Mouse (Mus musculus): ENCODE results near the gene Nos1ap. TPM values are rescaled to one million over a fixed set of nuclear protein-coding genes. Genes with fewer than 3 reads are reported as not detected.

The Nos1ap gene
- polyA plus RNA-seq, 1 experiment from 2014 or later = 25.1 TPM

DNA sequence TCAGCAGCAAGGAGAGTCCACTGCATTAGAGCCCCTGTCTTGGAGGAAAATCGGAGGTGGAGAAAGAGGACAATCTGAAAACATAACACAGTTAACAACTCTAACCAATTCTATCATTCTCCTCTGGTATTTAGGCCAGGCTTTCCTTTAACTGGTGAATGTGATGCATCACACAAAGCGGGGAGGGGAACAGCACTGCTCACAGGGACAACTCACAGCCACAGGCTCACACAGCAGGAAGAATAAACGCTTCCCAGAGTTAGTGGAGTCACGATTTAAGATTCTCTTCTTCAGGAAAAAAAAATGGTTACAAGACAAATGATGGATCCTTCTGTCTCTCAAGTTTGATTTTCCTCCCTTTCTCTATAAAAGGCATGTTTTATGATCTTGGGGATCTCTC, 187.0 kb downstream of the Nos1ap start:
- H3K4me1 ChIP-seq = peaks cover 63% of the 10 kb centered on the region
- peaks cover 3% of the 10 kb centered on the region; the same call in 1 of the 2 replicates for H3K36me3 ChIP-seq
- DNase-seq (ENCODE audit: low spot score) = no peak
- 55% methylated on average over 4 of the region's 4 CpGs for WGBS
- no peaks in the 10 kb centered on the region for H3K27me3 ChIP-seq (ENCODE audit: insufficient read depth, poor library complexity, severe bottlenecking)
- no peaks in the 10 kb centered on the region for H3K9me3 ChIP-seq
- peak overlapping the region; percentile 49 for H3K27ac ChIP-seq
- no peak overlapping the region for H3K4me3 ChIP-seq

DNA sequence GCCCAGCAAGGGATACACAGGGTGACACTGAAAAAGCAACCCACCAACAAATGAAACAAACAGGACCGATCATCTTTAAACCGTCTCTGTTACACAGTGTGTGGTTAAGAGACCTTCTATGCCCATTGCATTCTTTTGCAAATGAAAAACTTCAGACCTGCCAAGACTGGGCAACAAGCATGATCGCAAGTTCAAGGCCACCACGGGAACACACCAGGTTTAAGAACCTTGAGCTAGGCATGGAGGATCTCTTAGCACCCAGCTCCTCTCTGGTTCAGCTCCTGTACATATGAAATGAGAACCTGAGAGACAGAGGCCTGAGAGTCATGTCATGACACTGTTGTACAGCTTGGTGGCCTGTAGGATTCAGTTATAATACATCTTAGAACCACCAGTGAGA, 190.8 kb downstream of the Nos1ap start:
- H3K4me1 ChIP-seq = peaks cover 58% of the 10 kb centered on the region
- 92% methylated on average over 4 of the region's 4 CpGs for WGBS
- no peaks in the 10 kb centered on the region for H3K9me3 ChIP-seq
- H3K4me3 ChIP-seq = no peak overlapping the region
- peaks cover 3% of the 10 kb centered on the region; the same call in 1 of the 2 replicates for H3K36me3 ChIP-seq
- H3K27ac ChIP-seq = no peak overlapping the region
- DNase-seq (ENCODE audit: low spot score) = no peak
- H3K27me3 ChIP-seq (ENCODE audit: insufficient read depth, poor library complexity, severe bottlenecking) = no peaks in the 10 kb centered on the region

DNA sequence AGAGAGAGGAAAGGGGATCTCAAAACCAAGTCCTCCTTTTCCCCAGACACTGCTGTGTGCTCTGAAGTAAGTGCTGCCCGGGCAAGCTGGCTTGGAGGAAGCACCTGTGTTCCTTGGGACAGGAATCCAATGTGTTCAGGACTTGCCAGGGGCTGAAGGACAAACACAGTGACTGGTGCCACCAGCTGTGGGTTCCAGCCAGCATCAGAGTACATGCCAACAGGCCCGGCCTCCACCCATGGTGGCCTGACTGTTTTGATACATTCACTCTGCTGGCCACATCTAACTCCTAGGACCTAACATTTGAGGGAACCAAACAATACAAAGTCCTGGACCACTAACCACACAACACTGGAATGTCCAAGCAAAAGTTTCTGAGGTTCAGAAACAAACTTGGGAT, 194.6 kb downstream of the Nos1ap start:
- H3K9me3 ChIP-seq = no peaks in the 10 kb centered on the region
- H3K36me3 ChIP-seq = peaks cover 3% of the 10 kb centered on the region; the same call in 1 of the 2 replicates
- peaks cover 30% of the 10 kb centered on the region for H3K4me1 ChIP-seq
- 89% methylated on average over 2 of the region's 2 CpGs for WGBS
- no peak overlapping the region for H3K4me3 ChIP-seq
- H3K27ac ChIP-seq = no peak overlapping the region
- H3K27me3 ChIP-seq (ENCODE audit: insufficient read depth, poor library complexity, severe bottlenecking) = no peaks in the 10 kb centered on the region
- no peak for DNase-seq (ENCODE audit: low spot score)

DNA sequence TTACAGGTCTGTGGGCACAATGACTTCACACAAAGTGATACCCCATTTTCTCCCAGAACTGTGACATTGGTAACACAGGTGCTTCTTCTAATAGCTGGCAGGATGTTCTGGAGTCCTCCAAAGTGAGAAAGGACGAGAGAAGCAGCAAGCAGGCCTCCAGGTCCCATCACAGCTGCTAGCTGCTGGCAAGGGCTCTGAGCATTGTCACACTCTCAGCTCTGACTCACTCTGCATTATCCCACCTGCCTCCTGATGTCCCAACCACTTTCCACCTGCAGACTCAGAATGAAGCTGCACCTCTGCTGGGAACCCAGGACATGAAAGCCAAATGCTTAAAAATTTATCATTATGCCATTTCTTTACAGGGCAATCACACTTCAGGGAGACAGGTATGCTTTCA, 195.0 kb downstream of the Nos1ap start:
- H3K27ac ChIP-seq = no peak overlapping the region
- WGBS = 31% methylated on average over 1 of the region's 1 CpGs

DNA sequence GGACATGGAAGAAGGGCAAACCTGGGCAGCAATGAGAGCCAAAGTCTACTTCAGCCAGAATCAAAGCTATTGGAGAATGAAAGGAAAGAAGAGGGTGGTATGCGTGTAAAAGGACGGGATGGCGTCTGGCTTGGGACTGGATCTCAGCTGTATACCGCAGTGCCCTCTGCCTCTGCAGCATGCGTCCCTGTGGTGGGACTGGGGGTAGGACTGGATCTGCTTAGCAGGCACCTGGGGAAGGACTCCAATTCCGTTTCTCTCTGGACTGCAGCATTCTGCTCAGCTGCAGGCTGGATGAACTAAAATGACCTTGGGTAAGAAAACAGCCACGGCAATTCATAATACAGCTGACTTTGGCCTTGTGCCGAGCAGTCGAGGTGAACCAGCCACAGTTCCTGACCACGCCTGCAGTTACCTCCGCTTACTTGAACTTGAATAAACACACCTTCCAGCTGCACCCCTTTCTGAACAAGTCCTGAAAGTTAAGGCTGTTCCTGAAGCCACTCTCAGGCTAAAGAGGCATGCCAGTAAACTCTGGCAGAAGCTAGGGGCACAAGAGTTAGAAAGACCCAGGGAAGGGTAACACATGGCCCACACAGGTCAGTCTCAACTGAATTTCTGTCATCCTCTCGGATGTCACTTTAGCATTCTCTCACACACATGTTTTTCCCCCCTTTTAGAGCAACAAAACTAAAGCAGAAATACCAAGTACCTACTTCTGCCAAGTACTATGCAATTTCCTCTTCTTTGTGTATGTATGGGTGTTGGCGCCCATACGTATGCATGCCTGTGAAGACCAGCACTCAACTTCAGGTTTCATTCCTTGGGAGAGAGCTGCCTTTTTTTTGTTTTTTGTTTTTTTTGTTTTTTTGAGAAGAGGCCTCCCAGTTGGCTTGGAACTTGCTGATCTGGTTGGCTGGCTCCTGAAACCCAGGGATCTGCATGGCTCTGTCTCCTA, 196.6 kb downstream of the Nos1ap start:
- Histone ChIP-seq H3K27ac (no peak overlapping the region), H3K27me3 (ENCODE audit: insufficient read depth, poor library complexity, severe bottlenecking) (no peaks in the 10 kb centered on the region), H3K36me3 (peaks cover under 1% of the 10 kb centered on the region; the same call in 1 of the 2 replicates), H3K4me1 (peaks cover 28% of the 10 kb centered on the region), H3K4me3 (no peak overlapping the region), H3K9me3 (no peaks in the 10 kb centered on the region)
- 82% methylated on average over 14 of the region's 14 CpGs for WGBS
- no peak for DNase-seq (ENCODE audit: low spot score)

More for the DNA sequence above, 195.0 kb downstream of the Nos1ap start:
- Histone ChIP-seq H3K4me3 (no peak overlapping the region), H3K36me3 (peaks cover 3% of the 10 kb centered on the region; the same call in 1 of the 2 replicates), H3K27me3 (ENCODE audit: insufficient read depth, poor library complexity, severe bottlenecking) (no peaks in the 10 kb centered on the region), H3K4me1 (peaks cover 28% of the 10 kb centered on the region), H3K9me3 (no peaks in the 10 kb centered on the region)
- no peak for DNase-seq (ENCODE audit: low spot score)

DNA sequence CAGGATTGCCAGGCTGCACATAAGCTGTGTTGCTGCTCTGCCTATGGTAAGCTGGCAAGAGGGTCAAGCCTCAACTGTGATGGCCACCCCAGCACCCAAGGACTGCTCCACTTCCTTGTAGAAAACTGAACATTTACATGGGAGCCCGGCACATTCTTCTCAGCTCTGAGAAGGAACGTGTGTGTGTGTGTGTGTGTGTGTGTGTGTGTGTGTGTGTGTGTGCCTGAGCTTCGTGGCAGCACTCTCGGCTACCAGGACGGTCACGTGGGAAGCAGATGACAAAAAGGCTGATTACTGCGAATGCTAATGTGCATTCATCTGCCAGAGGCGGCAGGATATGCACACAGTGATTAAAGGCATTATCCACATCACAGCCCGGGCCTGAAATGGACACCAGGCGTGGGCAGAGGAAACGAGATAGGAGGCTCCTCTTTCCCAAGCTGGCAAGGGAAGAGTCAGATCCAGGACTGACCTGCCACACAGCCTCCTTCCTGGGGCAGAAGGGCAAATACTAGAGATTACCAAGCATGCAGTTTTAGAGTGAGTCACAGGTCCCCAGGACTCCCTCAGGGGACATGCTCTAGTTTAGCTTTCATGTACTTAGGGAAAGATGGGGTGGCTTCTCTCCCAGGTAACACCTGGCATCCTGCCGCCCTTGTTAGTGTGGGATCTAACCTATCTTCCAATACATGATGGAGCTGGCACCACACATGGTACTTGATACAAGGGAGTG, 202.3 kb downstream of the Nos1ap start:
- DNase-seq (ENCODE audit: low spot score) = peak; percentile 76
- peaks cover 17% of the 10 kb centered on the region for H3K4me1 ChIP-seq

DNA sequence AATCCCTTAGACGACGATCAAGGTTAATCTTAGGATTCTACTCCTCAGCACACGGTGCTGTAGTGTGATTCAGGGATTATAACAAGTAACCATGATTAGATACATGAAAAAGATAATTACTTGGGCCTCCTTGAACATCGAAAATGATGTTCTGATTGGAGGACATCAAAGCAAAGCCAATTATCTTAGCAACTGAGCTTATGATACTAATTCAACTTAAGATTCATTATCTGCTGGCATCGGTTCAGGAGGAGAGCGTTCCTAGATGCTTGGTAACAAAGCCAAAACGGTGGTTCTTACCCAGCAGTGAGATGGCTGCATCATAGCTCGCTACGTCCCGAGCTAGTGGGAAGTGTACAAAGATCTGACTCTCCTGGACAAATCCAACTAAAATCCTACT, 204.2 kb downstream of the Nos1ap start:
- Histone ChIP-seq H3K36me3 (no peaks in the 10 kb centered on the region), H3K4me1 (peaks cover 26% of the 10 kb centered on the region), H3K9me3 (no peaks in the 10 kb centered on the region), H3K4me3 (no peak overlapping the region), H3K27me3 (ENCODE audit: insufficient read depth, poor library complexity, severe bottlenecking) (no peaks in the 10 kb centered on the region), H3K27ac (no peak overlapping the region)
- 84% methylated on average over 10 of the region's 10 CpGs for WGBS
- no peak for DNase-seq (ENCODE audit: low spot score)

More for the DNA sequence above, 202.3 kb downstream of the Nos1ap start:
- Histone ChIP-seq H3K36me3 (no peaks in the 10 kb centered on the region), H3K27ac (peak overlapping the region; percentile 4; the same call in 1 of the 2 replicates), H3K9me3 (no peaks in the 10 kb centered on the region), H3K4me3 (no peak overlapping the region), H3K27me3 (ENCODE audit: insufficient read depth, poor library complexity, severe bottlenecking) (no peaks in the 10 kb centered on the region)
- 49% methylated on average over 12 of the region's 12 CpGs for WGBS

DNA sequence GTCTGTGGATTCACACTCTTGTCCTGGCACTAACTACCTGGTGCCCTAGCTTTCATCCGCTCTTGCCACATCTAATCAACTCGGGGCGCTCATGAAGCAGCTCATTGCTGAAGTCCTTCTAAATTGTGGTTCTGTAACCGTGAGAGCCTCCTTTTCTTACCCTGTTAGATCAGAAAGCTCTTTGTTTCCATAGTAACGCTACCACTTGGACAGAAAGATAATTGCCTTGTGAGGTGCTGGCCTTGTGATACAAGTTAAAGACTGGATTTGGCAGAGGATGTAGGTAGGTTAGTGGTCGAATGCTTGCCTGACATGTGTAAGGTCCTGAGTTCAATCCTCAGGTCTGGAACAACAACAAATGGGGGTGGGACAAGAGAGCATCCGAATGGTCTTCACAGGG, 206.1 kb downstream of the Nos1ap start:
- 87% methylated on average over 7 of the region's 7 CpGs for WGBS
- Histone ChIP-seq H3K4me1 (peaks cover 26% of the 10 kb centered on the region), H3K9me3 (no peaks in the 10 kb centered on the region), H3K27ac (no peak overlapping the region), H3K27me3 (ENCODE audit: insufficient read depth, poor library complexity, severe bottlenecking) (no peaks in the 10 kb centered on the region), H3K36me3 (no peaks in the 10 kb centered on the region), H3K4me3 (no peak overlapping the region)
- DNase-seq (ENCODE audit: low spot score) = no peak

DNA sequence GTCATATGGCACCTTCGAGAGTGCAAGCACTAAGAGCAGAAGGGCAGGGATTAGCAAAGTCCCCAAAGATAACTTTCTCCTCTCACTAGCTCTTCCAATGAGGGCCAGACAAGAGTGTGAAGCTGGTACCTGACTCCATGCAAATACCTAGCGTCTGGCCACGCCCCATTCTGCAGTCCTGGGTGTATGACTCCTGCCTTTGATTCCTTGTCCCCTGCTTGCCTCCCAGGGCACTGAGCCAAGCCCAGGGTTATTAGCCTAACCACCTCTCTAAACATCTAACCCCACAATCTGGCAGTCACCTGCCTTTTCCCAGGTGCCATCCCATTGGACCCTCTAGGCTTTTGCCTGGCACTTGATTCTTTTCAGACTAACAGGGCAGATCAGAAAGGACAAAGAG, 208.2 kb downstream of the Nos1ap start:
- H3K4me1 ChIP-seq = peaks cover 10% of the 10 kb centered on the region
- H3K27me3 ChIP-seq (ENCODE audit: insufficient read depth, poor library complexity, severe bottlenecking) = no peaks in the 10 kb centered on the region
- H3K4me3 ChIP-seq = no peak overlapping the region
- H3K9me3 ChIP-seq = no peaks in the 10 kb centered on the region
- DNase-seq (ENCODE audit: low spot score) = no peak
- H3K27ac ChIP-seq = no peak overlapping the region
- 20% methylated on average over 3 of the region's 3 CpGs for WGBS
- no peaks in the 10 kb centered on the region for H3K36me3 ChIP-seq

DNA sequence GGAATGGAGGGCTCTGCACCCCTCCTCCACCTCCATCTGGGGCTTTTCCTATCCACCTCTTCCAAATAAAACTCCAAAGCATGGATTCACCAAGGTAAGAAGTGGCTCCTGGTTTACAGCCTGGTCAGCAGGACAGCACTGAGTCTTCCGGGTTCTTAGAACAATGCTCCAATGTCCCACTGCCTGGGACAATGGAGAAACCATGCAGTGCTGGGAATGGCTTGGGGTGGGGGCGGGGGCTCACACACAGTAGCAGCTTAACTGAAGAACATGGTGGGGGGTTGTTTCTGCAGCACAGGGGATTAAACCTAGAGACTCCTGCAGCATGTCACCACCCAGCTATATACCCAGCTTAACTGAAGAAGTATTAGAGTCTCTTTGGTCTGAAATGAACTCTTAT, 209.2 kb downstream of the Nos1ap start:
- H3K27me3 ChIP-seq (ENCODE audit: insufficient read depth, poor library complexity, severe bottlenecking) = no peaks in the 10 kb centered on the region
- H3K27ac ChIP-seq = no peak overlapping the region
- WGBS = 38% methylated on average over 2 of the region's 2 CpGs
- no peak overlapping the region for H3K4me3 ChIP-seq
- DNase-seq (ENCODE audit: low spot score) = no peak
- H3K9me3 ChIP-seq = no peaks in the 10 kb centered on the region
- peaks cover 9% of the 10 kb centered on the region for H3K4me1 ChIP-seq
- H3K36me3 ChIP-seq = no peaks in the 10 kb centered on the region

DNA sequence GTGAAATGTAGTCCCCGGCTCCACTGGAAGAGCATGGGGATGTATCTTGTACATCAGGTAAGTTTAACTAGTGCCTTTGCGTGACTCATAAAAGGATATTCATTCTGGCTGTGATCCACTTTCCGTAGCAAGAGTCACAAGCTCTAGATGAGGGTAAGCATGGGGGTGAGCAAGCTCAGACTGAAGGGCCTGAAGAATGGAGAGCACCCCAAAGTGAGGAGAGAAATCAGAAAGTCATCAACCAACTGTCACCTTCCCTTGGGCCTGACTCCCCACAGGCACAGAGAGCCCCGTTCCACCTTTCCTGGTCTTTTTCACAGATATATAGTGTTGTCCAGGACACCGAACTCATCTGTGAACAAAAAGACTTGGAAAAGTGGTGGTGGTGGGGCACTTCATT, 213.9 kb downstream of the Nos1ap start:
- no peaks in the 10 kb centered on the region for H3K27me3 ChIP-seq (ENCODE audit: insufficient read depth, poor library complexity, severe bottlenecking)
- H3K4me1 ChIP-seq = peaks cover 11% of the 10 kb centered on the region
- no peaks in the 10 kb centered on the region for H3K36me3 ChIP-seq
- no peak overlapping the region for H3K27ac ChIP-seq
- DNase-seq (ENCODE audit: low spot score) = no peak
- H3K9me3 ChIP-seq = no peaks in the 10 kb centered on the region
- 84% methylated on average over 5 of the region's 5 CpGs for WGBS
- no peak overlapping the region for H3K4me3 ChIP-seq

DNA sequence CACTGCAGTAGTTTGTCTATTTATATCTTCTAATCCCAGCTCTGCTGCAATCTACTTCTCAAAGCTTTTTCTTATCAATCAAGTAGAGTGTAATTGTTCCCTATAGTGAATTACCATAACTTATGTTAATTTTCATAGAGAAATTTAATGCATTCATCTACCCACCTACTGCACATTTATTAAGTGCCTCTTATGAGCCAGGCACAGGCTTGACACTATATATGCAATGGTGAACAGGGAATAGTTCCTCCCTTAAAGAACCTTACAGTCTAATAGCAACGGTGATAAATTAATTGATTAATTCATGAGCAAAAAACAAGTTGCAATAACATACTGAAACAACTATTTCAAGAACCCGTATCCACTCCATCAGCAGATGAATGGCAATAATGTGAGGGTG, 215.9 kb downstream of the Nos1ap start:
- peaks cover 11% of the 10 kb centered on the region for H3K4me1 ChIP-seq
- DNase-seq (ENCODE audit: low spot score) = no peak
- no peak overlapping the region for H3K27ac ChIP-seq
- WGBS = 85% methylated on average over 2 of the region's 2 CpGs
- H3K36me3 ChIP-seq = no peaks in the 10 kb centered on the region
- no peaks in the 10 kb centered on the region for H3K9me3 ChIP-seq
- no peaks in the 10 kb centered on the region for H3K27me3 ChIP-seq (ENCODE audit: insufficient read depth, poor library complexity, severe bottlenecking)
- no peak overlapping the region for H3K4me3 ChIP-seq

DNA sequence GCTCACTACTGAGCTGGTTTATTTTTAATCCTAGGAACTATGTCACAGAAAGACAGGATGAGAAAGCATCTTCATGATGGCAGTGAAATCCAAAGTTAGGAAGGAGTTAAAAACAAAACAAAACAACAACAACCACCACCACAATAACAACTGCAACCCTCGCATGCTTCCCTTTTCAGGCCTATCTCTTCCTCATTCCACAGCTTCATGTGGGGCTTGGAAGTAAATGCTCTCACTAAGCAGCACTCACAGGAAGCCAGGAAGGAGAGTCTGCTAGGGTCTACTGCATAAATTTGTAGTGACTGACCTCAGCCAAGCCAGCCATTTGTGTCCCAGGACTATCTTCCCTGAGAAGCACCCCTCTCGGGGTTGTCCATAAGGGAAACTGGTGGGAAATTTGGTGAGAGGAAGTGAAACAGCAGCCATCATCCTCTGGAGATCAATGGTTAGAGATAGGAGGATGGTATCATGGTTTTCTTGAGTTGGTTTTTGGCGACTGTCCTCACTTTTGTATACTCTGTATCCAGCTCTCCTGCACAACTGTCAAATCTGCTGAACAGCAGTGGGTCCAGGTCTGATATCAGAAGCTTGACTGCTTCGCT, 218.4 kb downstream of the Nos1ap start:
- H3K4me1 ChIP-seq = peaks cover 19% of the 10 kb centered on the region
- no peaks in the 10 kb centered on the region for H3K9me3 ChIP-seq
- no peaks in the 10 kb centered on the region for H3K27me3 ChIP-seq (ENCODE audit: insufficient read depth, poor library complexity, severe bottlenecking)
- no peak overlapping the region for H3K4me3 ChIP-seq
- DNase-seq (ENCODE audit: low spot score) = no peak
- H3K36me3 ChIP-seq = no peaks in the 10 kb centered on the region
- peak overlapping the region; percentile 77 for H3K27ac ChIP-seq
- WGBS = 44% methylated on average over 4 of the region's 4 CpGs
